Mouse (Mus musculus): ENCODE results near the gene Atp6v0d1. TPM values are rescaled to one million over a fixed set of nuclear protein-coding genes. Genes with fewer than 3 reads are reported as not detected.

Gene Atp6v0d1
- polyA plus RNA-seq, 1 experiment from 2014 or later: 146 TPM

DNA sequence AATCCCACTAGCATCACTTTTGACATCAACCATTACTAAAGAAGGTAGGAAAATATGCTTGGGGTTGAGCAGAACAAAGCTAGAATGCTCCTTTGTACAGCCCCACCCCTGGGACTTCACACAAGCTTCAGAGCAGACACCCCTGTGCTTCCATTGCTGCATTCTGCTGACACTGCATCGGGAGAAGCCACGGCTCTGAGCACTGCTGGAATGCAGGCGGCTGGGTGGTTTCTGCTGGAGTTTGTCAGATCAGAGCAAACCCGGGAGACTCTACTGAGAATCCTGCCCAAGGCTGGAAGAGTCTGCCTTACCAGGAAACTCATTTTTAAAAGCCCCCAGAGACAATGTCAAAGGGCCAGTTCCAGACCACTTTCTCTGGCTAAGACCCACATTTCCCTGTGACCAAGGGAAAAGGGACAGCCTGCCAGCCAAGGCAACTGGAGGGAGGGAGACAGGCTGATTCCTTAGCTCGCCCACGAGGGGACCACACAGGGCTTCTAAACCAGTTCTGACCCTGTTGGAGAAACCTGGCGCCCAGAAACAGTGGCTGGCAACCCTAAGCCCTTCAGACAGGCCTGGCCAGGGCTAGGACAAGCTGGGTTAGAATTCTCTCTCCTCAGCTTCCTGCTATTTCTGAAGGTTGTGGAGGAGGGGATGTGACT, 21.2 kb downstream of the Atp6v0d1 start:
- H3K9ac ChIP-seq (replicated peaks; ENCODE audit: low read depth): no peak overlapping the region
- DNase-seq (ENCODE audit: low spot score): peak; percentile 48
- 0 out of 2 replicates have a peak, but pooled peaks have one; percentile 18 for ATAC-seq
- no peak overlapping the region for H3K4me3 ChIP-seq (ENCODE audit: low read depth, low read length)
- no peak overlapping the region for H3K4me2 ChIP-seq (replicated peaks; ENCODE audit: low read depth, low read length)
- 48% methylated on average over 7 of the region's 7 CpGs for WGBS
- peak overlapping the region; percentile 55 for H3K27ac ChIP-seq (ENCODE audit: low read length)
- TF ChIP-seq CTCF (IDR thresholded peaks at IDR 0.05): no peak
- H3K4me1 ChIP-seq (ENCODE audit: insufficient read depth, low read depth, low read length): peaks cover 18% of the 10 kb centered on the region
- no peaks in the 10 kb centered on the region for H3K36me3 ChIP-seq (ENCODE audit: insufficient read depth, low read length)
- H3K9me3 ChIP-seq (ENCODE audit: low read length): no peaks in the 10 kb centered on the region
- H3K27me3 ChIP-seq (replicated peaks; ENCODE audit: insufficient read depth, low read length): no peaks in the 10 kb centered on the region

DNA sequence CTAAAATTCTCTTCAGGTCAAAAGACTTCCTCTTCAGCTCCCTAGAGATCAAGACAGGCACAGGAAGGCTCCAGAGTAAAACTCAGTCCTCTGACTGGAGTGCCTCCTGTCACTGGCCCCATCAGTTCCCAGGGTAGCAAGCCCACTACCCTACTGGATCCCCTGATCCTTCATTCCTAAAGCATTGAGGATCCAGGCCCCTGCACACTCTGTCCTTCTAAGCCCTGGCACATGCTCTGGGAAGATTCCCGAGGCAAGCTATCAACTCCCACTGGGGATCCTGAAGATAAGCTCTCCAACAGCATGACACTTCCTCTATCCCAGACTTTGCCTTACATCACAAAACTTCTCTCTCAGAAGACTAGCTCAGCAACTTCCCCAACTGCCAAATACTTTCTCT, 22.1 kb downstream of the Atp6v0d1 start:
- H3K27ac ChIP-seq (ENCODE audit: low read length): peak overlapping the region; percentile 38; the same call in 1 of the 2 replicates
- H3K9me3 ChIP-seq (ENCODE audit: low read length): no peaks in the 10 kb centered on the region
- H3K4me3 ChIP-seq (ENCODE audit: low read depth, low read length): no peak overlapping the region
- H3K36me3 ChIP-seq (ENCODE audit: insufficient read depth, low read length): peaks cover 3% of the 10 kb centered on the region; the same call in 1 of the 2 replicates
- H3K4me2 ChIP-seq (replicated peaks; ENCODE audit: low read depth, low read length): no peak overlapping the region
- H3K27me3 ChIP-seq (replicated peaks; ENCODE audit: insufficient read depth, low read length): no peaks in the 10 kb centered on the region
- ATAC-seq: no peak
- H3K4me1 ChIP-seq (ENCODE audit: insufficient read depth, low read depth, low read length): peaks cover 18% of the 10 kb centered on the region
- peak; percentile 27 for DNase-seq (ENCODE audit: low spot score)
- no peak overlapping the region for H3K9ac ChIP-seq (replicated peaks; ENCODE audit: low read depth)
- 15% methylated on average over 1 of the region's 1 CpGs for WGBS
- TF ChIP-seq EP300 (IDR thresholded peaks at IDR 0.05) (no peak), CTCF (IDR thresholded peaks at IDR 0.05) (no peak)

DNA sequence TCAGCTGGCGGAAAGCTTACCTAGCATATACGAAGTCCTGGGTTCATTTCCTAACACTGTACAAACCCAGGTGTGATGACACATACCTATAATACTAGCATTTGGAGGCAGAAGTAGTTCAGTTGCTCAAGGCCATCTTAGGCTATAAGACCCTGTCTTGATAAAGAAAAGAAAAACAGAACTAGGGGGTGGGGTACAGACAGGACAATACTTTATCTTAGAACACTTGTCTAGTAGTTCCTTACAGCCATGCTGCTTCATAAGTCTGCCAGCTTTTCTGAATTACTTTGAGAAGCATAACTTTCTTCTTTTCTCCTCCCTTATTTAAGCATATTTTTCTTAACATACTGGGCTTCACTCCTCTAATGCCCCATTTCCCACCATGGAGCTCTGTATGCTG, 23.0 kb downstream of the Atp6v0d1 start:
- Histone ChIP-seq H3K4me3 (ENCODE audit: low read depth, low read length) (no peak overlapping the region), H3K9ac (replicated peaks; ENCODE audit: low read depth) (no peak overlapping the region), H3K9me3 (ENCODE audit: low read length) (no peaks in the 10 kb centered on the region), H3K4me1 (ENCODE audit: insufficient read depth, low read depth, low read length) (peaks cover 18% of the 10 kb centered on the region), H3K27me3 (replicated peaks; ENCODE audit: insufficient read depth, low read length) (no peaks in the 10 kb centered on the region), H3K27ac (ENCODE audit: low read length) (no peak overlapping the region), H3K36me3 (ENCODE audit: insufficient read depth, low read length) (peaks cover 11% of the 10 kb centered on the region; the same call in 1 of the 2 replicates), H3K4me2 (replicated peaks; ENCODE audit: low read depth, low read length) (no peak overlapping the region)
- TF ChIP-seq EP300 (IDR thresholded peaks at IDR 0.05) (no peak), CTCF (IDR thresholded peaks at IDR 0.05) (no peak)
- no peak for DNase-seq (ENCODE audit: low spot score)
- no peak for ATAC-seq
- 90% methylated on average over 2 of the region's 2 CpGs for WGBS

DNA sequence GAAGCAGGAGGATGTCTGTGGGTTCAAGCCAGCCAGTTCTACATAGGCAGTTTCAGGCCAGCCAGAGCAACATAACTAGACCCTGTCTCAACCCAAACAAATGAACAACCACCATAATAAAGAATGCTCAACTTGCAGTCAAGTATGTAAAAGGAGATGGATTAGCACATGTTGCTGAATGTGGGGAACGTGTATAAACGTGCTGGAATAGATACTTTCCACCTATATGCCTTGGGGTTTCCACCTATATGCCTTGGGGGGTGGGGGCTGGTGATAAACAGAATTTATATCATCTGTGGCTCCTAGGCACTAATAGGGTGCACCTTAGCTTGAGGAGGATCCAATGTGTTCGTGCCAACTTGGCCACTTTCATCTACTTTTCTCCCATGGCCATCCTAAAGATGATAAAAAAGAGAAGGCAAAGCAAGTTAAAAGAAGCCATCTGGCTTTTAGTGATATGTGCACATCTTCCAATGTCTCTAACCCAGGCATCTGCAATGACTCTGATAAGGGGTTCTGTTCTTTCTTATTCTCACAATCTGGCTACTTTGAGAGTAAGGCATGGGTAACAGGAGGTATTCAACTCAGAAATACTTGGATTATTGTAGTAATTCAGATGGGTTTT, 23.7 kb downstream of the Atp6v0d1 start:
- peaks cover 16% of the 10 kb centered on the region for H3K4me1 ChIP-seq (ENCODE audit: insufficient read depth, low read depth, low read length)
- H3K27ac ChIP-seq (ENCODE audit: low read length): no peak overlapping the region
- TF ChIP-seq EP300 (IDR thresholded peaks at IDR 0.05): no peak
- no peak for TF ChIP-seq CTCF (IDR thresholded peaks at IDR 0.05)
- H3K9ac ChIP-seq (replicated peaks; ENCODE audit: low read depth): no peak overlapping the region
- H3K36me3 ChIP-seq (ENCODE audit: insufficient read depth, low read length): peaks cover 16% of the 10 kb centered on the region; the same call in 1 of the 2 replicates
- H3K4me3 ChIP-seq (ENCODE audit: low read depth, low read length): no peak overlapping the region
- no peak overlapping the region for H3K4me2 ChIP-seq (replicated peaks; ENCODE audit: low read depth, low read length)
- no peaks in the 10 kb centered on the region for H3K9me3 ChIP-seq (ENCODE audit: low read length)
- ATAC-seq: no peak
- no peak for DNase-seq (ENCODE audit: low spot score)
- no peaks in the 10 kb centered on the region for H3K27me3 ChIP-seq (replicated peaks; ENCODE audit: insufficient read depth, low read length)
- WGBS: 88% methylated on average over 3 of the region's 3 CpGs

DNA sequence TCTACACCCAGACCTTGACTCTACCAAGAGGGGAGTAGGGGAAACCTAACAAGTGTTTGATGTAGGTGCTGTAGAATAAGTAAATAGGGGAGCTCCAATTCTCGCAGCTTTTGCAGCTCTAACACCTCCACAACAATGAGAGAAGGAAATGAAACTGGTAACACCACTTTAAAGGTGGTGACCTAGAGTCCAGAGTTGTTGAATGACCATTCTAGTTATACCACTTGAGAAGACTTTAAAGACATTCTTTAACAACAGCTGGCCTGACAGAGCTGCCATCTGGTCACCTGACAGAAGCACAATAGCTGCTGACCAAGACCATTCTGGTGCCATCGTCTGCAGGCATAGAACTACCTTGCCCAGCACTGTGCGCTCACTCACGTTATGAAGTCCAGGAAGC, 26.9 kb downstream of the Atp6v0d1 start:
- Histone ChIP-seq H3K4me3 (ENCODE audit: low read depth, low read length) (no peak overlapping the region), H3K4me1 (ENCODE audit: insufficient read depth, low read depth, low read length) (peaks cover 4% of the 10 kb centered on the region; the same call in 1 of the 2 replicates), H3K9ac (replicated peaks; ENCODE audit: low read depth) (no peak overlapping the region), H3K4me2 (replicated peaks; ENCODE audit: low read depth, low read length) (no peak overlapping the region), H3K36me3 (ENCODE audit: insufficient read depth, low read length) (peaks cover 20% of the 10 kb centered on the region; the same call in 1 of the 2 replicates), H3K27ac (ENCODE audit: low read length) (no peak overlapping the region), H3K9me3 (ENCODE audit: low read length) (no peaks in the 10 kb centered on the region), H3K27me3 (replicated peaks; ENCODE audit: insufficient read depth, low read length) (no peaks in the 10 kb centered on the region)
- peak; percentile 55 for DNase-seq (ENCODE audit: low spot score)
- peak; percentile 55 for ATAC-seq
- TF ChIP-seq EP300 (IDR thresholded peaks at IDR 0.05): no peak
- TF ChIP-seq CTCF (IDR thresholded peaks at IDR 0.05): no peak
- WGBS: 79% methylated on average over 4 of the region's 4 CpGs

DNA sequence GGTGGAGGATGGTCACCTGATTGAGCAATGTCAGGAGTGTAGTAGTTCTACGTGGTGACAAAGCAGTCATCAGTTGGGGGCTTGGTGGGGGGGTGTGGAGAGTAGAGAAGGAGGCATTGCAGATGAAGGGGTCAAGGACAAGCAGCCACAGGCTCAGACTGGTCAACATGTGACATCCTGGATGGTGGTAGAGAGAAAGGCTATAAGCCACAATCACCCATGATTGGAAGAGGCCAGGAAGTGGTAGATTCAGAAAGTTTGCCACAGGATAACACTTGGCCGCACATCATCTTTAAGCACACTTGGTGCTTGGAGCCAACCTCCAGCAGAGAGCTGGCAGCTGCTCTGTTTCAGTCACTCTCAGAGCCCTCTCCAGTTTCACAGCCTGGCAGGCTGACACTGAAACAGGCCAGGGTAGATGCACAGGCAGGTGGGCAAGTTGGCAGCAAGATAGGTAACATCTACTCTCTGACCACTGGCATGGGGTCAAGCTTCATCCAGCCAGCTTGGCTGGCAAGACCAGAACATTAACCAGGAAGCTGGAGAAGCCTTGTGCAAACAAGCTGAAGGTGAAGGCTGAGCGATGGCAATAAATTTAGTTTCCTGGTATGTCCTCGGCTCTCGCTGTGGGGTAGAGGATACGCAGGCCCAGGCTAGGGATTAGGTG, 28.7 kb downstream of the Atp6v0d1 start:
- Histone ChIP-seq H3K4me1 (ENCODE audit: insufficient read depth, low read depth, low read length) (peaks cover 16% of the 10 kb centered on the region; the same call in 1 of the 2 replicates), H3K4me2 (replicated peaks; ENCODE audit: low read depth, low read length) (no peak overlapping the region), H3K36me3 (ENCODE audit: insufficient read depth, low read length) (peaks cover 20% of the 10 kb centered on the region; the same call in 1 of the 2 replicates), H3K9ac (replicated peaks; ENCODE audit: low read depth) (no peak overlapping the region), H3K9me3 (ENCODE audit: low read length) (no peaks in the 10 kb centered on the region), H3K4me3 (ENCODE audit: low read depth, low read length) (no peak overlapping the region), H3K27me3 (replicated peaks; ENCODE audit: insufficient read depth, low read length) (no peaks in the 10 kb centered on the region), H3K27ac (ENCODE audit: low read length) (no peak overlapping the region)
- DNase-seq (ENCODE audit: low spot score) (no peak), ATAC-seq (no peak)
- 79% methylated on average over 6 of the region's 6 CpGs for WGBS
- TF ChIP-seq CTCF (IDR thresholded peaks at IDR 0.05): no peak
- no peak for TF ChIP-seq EP300 (IDR thresholded peaks at IDR 0.05)

All from lung, postnatal 0 days (tissue).